21 mouse cellular contexts compared by ENCODE assay signal in the genomic region with DNA sequence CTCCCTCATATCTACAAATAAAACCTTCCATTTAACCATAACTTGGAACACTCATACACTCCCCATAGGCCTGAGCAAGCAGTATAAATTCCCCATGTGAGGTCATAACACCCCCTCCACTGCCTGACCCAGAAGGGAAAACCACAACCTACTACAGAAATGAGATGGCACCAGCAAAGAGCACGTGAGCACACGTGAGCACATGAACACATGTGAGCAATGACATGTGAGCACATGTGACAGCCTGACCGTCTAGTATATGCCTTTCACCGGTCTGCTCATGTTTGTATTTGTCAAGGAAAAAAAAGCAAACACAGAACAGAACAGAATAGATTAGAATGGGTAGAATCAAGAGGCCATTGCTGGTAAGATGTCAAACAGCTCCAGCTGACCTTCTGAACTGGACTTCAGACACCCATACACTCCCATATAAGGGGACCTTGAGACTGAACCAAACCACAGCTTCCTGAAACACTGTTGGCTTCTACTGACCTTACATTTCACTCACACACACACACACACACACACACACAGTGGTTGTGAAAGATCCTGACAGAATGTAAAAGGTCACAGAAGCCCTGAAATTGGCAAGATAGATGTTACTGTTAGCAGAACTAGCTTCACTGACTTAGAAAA. TPM values are rescaled to one million over a fixed set of nuclear protein-coding genes. Genes with fewer than 3 reads are reported as not detected.
DNase-seq lines count a peak whose midpoint lies in the region; ATAC-seq and TF ChIP-seq lines count a peak whose summit lies in the region.
"Not testable (repeated sequence)": the region's sequence is repeated elsewhere in the genome, so short reads cannot be mapped to it uniquely, and the experiment has no call there.
"Had no signal": no experiment of that assay in that cellular context is flagged by ENCODE, and none has a peak within 500 bp of the region (broad histone marks: within the 10 kb centered on the region; RNA-seq: fewer than 3 reads in every experiment).

No protein-coding gene starts in this region.

- not testable (repeated sequence) for H3K4me3 ChIP-seq in liver, adult 2 months (ENCODE audit: insufficient read depth, low read depth, low read length)

- peak; percentile 77 for ATAC-seq in CD4-positive, CD25-positive, alpha-beta regulatory T cell, adult 4 months
- ATAC-seq in common myeloid progenitor, adult 5-6 weeks (replicated peaks; ENCODE audit: low read depth, poor library complexity, severe bottlenecking), result peak; percentile 74
- peak; percentile 90 for ATAC-seq in inflammation-experienced regulatory T-cells, adult 6 months
- ATAC-seq in megakaryocyte progenitor cell, adult 5-6 weeks (replicated peaks; ENCODE audit: poor library complexity), result peak; percentile 84
- peak; percentile 70 for ATAC-seq in neutrophil, adult 5-6 weeks (ENCODE audit: extremely low read depth, insufficient number of reproducible peaks, low FRiP score, poor library complexity, severe bottlenecking)

- H3K27me3 ChIP-seq in liver, adult 2 months (ENCODE audit: control insufficient read depth, insufficient read depth, low read length), result not testable (repeated sequence)

- H3K36me3 ChIP-seq in liver, adult 2 months (ENCODE audit: control insufficient read depth, insufficient read depth, low read length), result not testable (repeated sequence)

- TF ChIP-seq POLR2A in liver, adult 2 months (IDR thresholded peaks at IDR 0.05; ENCODE audit: extremely low read depth, insufficient read depth, low read length), result not testable (repeated sequence)

- TF ChIP-seq CTCF in liver, adult 2 months (IDR thresholded peaks at IDR 0.05; ENCODE audit: low read depth, low read length), result not testable (repeated sequence)

- whole genome bisulfite sequencing in liver, adult 2 months, result 29% methylated on average over 4 of the region's 4 CpGs

- not testable (repeated sequence) for H3K4me1 ChIP-seq in liver, adult 2 months (ENCODE audit: control insufficient read depth, insufficient read depth, low read length)

- H3K9ac ChIP-seq in liver, adult 2 months (ENCODE audit: low read depth, low read length), result not testable (repeated sequence)

- peak; percentile 59 for DNase-seq in adrenal gland, adult 8-10 months
- DNase-seq in liver, adult 2 months (ENCODE audit: extremely low read depth, low read depth, low spot score), result peak; percentile 71

- not testable (repeated sequence) for H3K27ac ChIP-seq in liver, adult 2 months (replicated peaks; ENCODE audit: insufficient read depth, low read depth, low read length)

- H3K79me2 ChIP-seq in liver, adult 2 months (ENCODE audit: control insufficient read depth, insufficient read depth, low read length), result not testable (repeated sequence)

RNA-seq across cellular contexts. Expression of gene Unc93a, which starts 13.1 kb away (rescaled TPM):
- polyA plus RNA-seq in CD4-positive, CD25-positive, alpha-beta regulatory T cell, adult 4 months (2017; shearing (Covaris generic)), result not detected
- under 1 TPM in 3 of 4 experiments, not detected in 1; 0.27 to 0.49 (median 0.44) TPM for total RNA-seq in adrenal gland, adult 8-10 months (2022)
- not detected in 2 replicates for total RNA-seq in common myeloid progenitor, adult 5-6 weeks (2017)
- polyA plus RNA-seq in inflammation-experienced regulatory T-cells, adult 6 months (2017; shearing (Covaris generic)), result not detected
- 0.09 and 0.13 TPM in 2 replicates for total RNA-seq in liver, adult 2 months (2014; rRNA removed)
- polyA plus RNA-seq in liver, adult 2 months (2012; rRNA removed), result 0.04 and 0.11 TPM in 2 replicates
- not detected in 2 replicates for total RNA-seq in megakaryocyte progenitor cell, adult 5-6 weeks (2015)
- 0.17 TPM in 1 of 2 replicates, not detected in the other for total RNA-seq in megakaryocyte progenitor cell, adult 5-6 weeks (2017)
- 0.61 and 1.2 TPM in 2 replicates for total RNA-seq in neutrophil, adult 5-6 weeks (2017)
- total RNA-seq: gastrocnemius, postnatal 14 days; heart, adult 18-20 months; heart, postnatal 36 days; layer of hippocampus, postnatal 36 days had no signal
- polyA plus RNA-seq: embryonic facial prominence, embryonic 12.5 days; forebrain, embryonic 14.5 days; heart, embryonic 11.5 days; heart, embryonic 16.5 days; hindbrain, embryonic 13.5 days; kidney, adult 2 months; kidney, embryonic 16.5 days; liver, embryonic 13.5 days; neural tube, embryonic 11.5 days; stomach, embryonic 14.5 days had no signal
